In the genomic region with DNA sequence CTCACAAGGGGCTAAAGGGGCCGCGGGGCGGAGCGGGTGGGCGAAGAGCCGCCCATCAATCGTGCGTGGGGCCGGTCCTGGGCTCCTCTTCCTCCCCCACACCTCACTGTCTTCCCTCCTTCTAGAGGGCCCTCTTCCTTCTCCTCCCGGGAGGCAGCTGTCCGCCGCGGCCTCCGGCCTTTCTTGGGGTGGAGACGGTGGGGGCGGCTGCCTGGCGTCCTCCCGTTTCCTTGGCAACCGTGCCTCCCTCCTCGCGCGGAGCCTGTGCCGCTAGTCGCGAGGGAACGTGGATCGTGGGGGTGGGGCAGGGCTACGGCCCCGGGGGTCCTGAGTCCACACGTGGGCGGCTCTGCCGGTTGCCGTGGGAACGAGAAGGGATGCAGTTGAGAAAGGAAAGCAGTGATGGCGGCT, we compare ENCODE assay signal across 9 mouse cellular contexts. TPM values are rescaled to one million over a fixed set of nuclear protein-coding genes. Genes with fewer than 3 reads are reported as not detected.
A peak's percentile ranks its signal among the peaks of the same experiment; 100 is the strongest.
DNase-seq lines count a peak whose midpoint lies in the region; ATAC-seq and TF ChIP-seq lines count a peak whose summit lies in the region.
"Had no signal": no experiment of that assay in that cellular context is flagged by ENCODE, and none has a peak within 500 bp of the region (broad histone marks: within the 10 kb centered on the region; RNA-seq: fewer than 3 reads in every experiment).

Gene March10 (minus strand): TSS at position 239 of the 411 bp plus-strand sequence.

- TF ChIP-seq EP300 in lung, postnatal 0 days (IDR thresholded peaks at IDR 0.05), result no peak
- TF ChIP-seq EP300 in liver, postnatal 0 days (IDR thresholded peaks at IDR 0.05; ENCODE audit: low read depth), result no peak

- H3K27me3 ChIP-seq in lung, postnatal 0 days (replicated peaks; ENCODE audit: insufficient read depth, low read length), result no peaks in the 10 kb centered on the region
- peaks cover 12% of the 10 kb centered on the region for H3K27me3 ChIP-seq in liver, postnatal 0 days (ENCODE audit: insufficient read depth, low read length)

- TF ChIP-seq CTCF in lung, postnatal 0 days (IDR thresholded peaks at IDR 0.05), result no peak
- TF ChIP-seq CTCF in liver, postnatal 0 days (IDR thresholded peaks at IDR 0.05; ENCODE audit: low read depth), result no peak

- H3K36me3 ChIP-seq in lung, postnatal 0 days (ENCODE audit: insufficient read depth, low read length), result no peaks in the 10 kb centered on the region
- H3K36me3 ChIP-seq in liver, postnatal 0 days (replicated peaks; ENCODE audit: insufficient read depth, low read length), result no peaks in the 10 kb centered on the region

- H3K9ac ChIP-seq in lung, postnatal 0 days (replicated peaks; ENCODE audit: low read depth), result no peak within 1 kb of the TSS; the same call in 1 of the 2 replicates
- no peak within 1 kb of the TSS for H3K9ac ChIP-seq in liver, postnatal 0 days (replicated peaks)

- ATAC-seq in lung, postnatal 0 days, result peak; percentile 23
- no peak for ATAC-seq in liver, postnatal 0 days

- no peak for DNase-seq in lung, postnatal 0 days (ENCODE audit: low spot score)
- DNase-seq in lung, postnatal 14 days, result no peak
- peak; percentile 61 for DNase-seq in embryo, embryonic 10 days (ENCODE audit: low spot score)
- DNase-seq in gastrocnemius, postnatal 4 days (ENCODE audit: low spot score in 2 of 2), result peak; percentile 23 to 42
- DNase-seq in layer of hippocampus, adult 18-20 months (ENCODE audit: low spot score in 2 of 2), result peak; percentile 74 to 76
- no peak for DNase-seq in liver, postnatal 0 days
- peak; percentile 82 for DNase-seq in right cerebral cortex, postnatal 25 days
- no peak for DNase-seq in MN1 (ENCODE audit: low spot score)

- H3K4me3 ChIP-seq in lung, postnatal 0 days (ENCODE audit: low read depth, low read length), result peak within 1 kb of the TSS; percentile 25
- no peak within 1 kb of the TSS for H3K4me3 ChIP-seq in liver, postnatal 0 days (ENCODE audit: low read depth, low read length)

- peaks cover 5% of the 10 kb centered on the region for H3K4me1 ChIP-seq in lung, postnatal 0 days (ENCODE audit: insufficient read depth, low read depth, low read length)
- H3K4me1 ChIP-seq in liver, postnatal 0 days (ENCODE audit: insufficient read depth), result no peaks in the 10 kb centered on the region; the same call in 1 of the 2 replicates

- peak within 1 kb of the TSS; percentile 56 for H3K4me2 ChIP-seq in lung, postnatal 0 days (replicated peaks; ENCODE audit: low read depth, low read length)
- peak within 1 kb of the TSS; percentile 41 for H3K4me2 ChIP-seq in liver, postnatal 0 days (ENCODE audit: low read depth, low read length)

- H3K9me3 ChIP-seq in lung, postnatal 0 days (ENCODE audit: low read length), result no peaks in the 10 kb centered on the region
- H3K9me3 ChIP-seq in liver, postnatal 0 days (ENCODE audit: low read length), result no peaks in the 10 kb centered on the region

- no peak within 1 kb of the TSS for H3K27ac ChIP-seq in lung, postnatal 0 days (ENCODE audit: low read length)
- no peak within 1 kb of the TSS for H3K27ac ChIP-seq in liver, postnatal 0 days (ENCODE audit: low read depth)

- 3% methylated on average over 35 of the region's 35 CpGs for WGBS in lung, postnatal 0 days
- 5% methylated on average over 35 of the region's 35 CpGs for WGBS in liver, postnatal 0 days (ENCODE audit: insufficient replicate concordance)

RNA-seq across cellular contexts. Expression of gene March10, which starts in this region (rescaled TPM):
- polyA plus RNA-seq in lung, postnatal 0 days (2015; fragmentation: Nextera tagmentation; extraction: Ambion mirVana), result 0.24 and 0.27 TPM in 2 replicates
- not detected for total RNA-seq in gastrocnemius, postnatal 4 days (2021)
- total RNA-seq in layer of hippocampus, adult 18-20 months (2021), result under 1 TPM; 0.20 to 0.89 TPM
- not detected in 2 replicates for polyA plus RNA-seq in liver, postnatal 0 days (2015; fragmentation: Nextera tagmentation; extraction: Ambion mirVana)
- total RNA-seq: neutrophil, adult 5-6 weeks had no signal

Comparison
In these comparisons a context has a peak if more than half of its experiments do, and no peak if none do; other contexts are left out.
1. Peak in ATAC-seq, H3K4me3 ChIP-seq and H3K4me2 ChIP-seq in lung, postnatal 0 days; RNA of the gene not detected or under 1 TPM.
2. Peak in DNase-seq in gastrocnemius, postnatal 4 days; RNA of the gene not detected or under 1 TPM.
3. Peak in DNase-seq in layer of hippocampus, adult 18-20 months; RNA of the gene not detected or under 1 TPM.
4. DNase-seq: peak in embryo, embryonic 10 days (single experiment) and right cerebral cortex, postnatal 25 days (single experiment); none in lung, postnatal 0 days (single experiment), lung, postnatal 14 days (single experiment), liver, postnatal 0 days (single experiment) and MN1 (single experiment).